Mouse (Mus musculus): Measurements from ENCODE around the gene Tbrg4. TPM values are rescaled to one million over a fixed set of nuclear protein-coding genes. Genes with fewer than 3 reads are reported as not detected.

Gene Tbrg4
- polyA plus RNA-seq, 1 experiment = 9.6 TPM

DNA sequence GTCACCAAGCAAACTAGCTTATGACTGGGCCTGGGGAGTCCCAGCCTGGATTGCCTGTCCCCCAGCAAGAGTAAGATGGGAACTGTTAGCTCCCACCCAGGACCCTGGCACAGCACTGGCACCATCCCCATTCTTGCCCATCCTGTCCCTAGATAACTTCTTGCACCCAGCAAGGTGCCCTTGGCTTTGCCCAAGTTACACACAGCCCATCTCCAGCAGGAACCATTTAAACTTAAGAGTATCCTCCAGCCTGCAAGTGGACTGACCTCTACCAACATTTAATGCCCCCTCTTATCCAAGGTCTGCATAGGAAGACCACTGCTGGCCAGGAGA, 21.3 kb downstream of the Tbrg4 start:
- no peaks in the 10 kb centered on the region for H3K36me3 ChIP-seq (ENCODE audit: control insufficient read depth)
- H3K27me3 ChIP-seq (ENCODE audit: control insufficient read depth) = peaks cover 62% of the 10 kb centered on the region
- H3K4me3 ChIP-seq (replicated peaks) = no peak overlapping the region
- H3K4me1 ChIP-seq (ENCODE audit: control insufficient read depth) = peaks cover 46% of the 10 kb centered on the region
- no peaks in the 10 kb centered on the region; the same call in 1 of the 2 replicates for H3K9me3 ChIP-seq (ENCODE audit: control insufficient read depth, low read length)
- no peak for TF ChIP-seq TAL1 (IDR thresholded peaks at IDR 0.05; ENCODE audit: low read length)
- TF ChIP-seq GATA1 (IDR thresholded peaks at IDR 0.05; ENCODE audit: low read length) = no peak

DNA sequence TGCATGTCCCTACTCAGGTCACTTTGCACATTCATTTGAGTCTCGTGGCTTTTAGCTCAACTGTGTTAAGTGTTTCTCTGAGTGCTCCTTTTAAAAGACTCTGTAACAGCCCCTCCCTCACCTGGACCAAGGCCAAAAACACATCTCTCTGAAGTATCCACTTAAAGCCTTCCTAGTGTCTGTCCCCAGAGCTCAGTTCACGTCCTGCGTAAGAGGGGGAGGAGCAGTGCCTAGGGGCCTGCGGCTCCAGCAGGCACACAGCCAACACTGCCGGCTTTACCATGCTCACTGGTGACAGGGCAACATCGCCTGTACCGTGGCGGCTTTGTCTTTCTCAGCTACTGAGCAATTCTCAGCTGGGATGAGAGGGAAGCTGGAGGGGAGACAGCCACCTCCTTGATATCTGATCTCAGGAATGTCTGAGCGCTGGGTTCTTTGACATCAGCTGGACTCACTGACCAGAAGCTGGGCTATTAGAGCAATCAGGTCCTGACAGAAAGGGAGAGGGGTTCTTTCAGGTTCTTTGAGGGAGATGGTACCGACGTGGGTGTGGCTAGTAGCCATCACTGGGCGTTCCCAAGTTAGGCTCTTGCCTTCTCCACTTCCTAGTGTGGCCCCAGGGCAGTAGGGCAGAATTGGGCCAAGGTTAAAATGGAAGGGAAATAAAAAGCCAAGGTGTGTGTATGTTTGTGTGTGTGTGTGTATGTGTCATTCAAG, 21.8 kb downstream of the Tbrg4 start:
- Histone ChIP-seq H3K36me3 (ENCODE audit: control insufficient read depth) (peaks cover 1% of the 10 kb centered on the region), H3K9me3 (ENCODE audit: control insufficient read depth, low read length) (no peaks in the 10 kb centered on the region; the same call in 1 of the 2 replicates), H3K4me1 (ENCODE audit: control insufficient read depth) (peaks cover 51% of the 10 kb centered on the region), H3K27me3 (ENCODE audit: control insufficient read depth) (peaks cover 62% of the 10 kb centered on the region), H3K4me3 (replicated peaks) (no peak overlapping the region)
- TF ChIP-seq GATA1 (IDR thresholded peaks at IDR 0.05; ENCODE audit: low read length) = no peak
- TF ChIP-seq TAL1 (IDR thresholded peaks at IDR 0.05; ENCODE audit: low read length) = no peak

DNA sequence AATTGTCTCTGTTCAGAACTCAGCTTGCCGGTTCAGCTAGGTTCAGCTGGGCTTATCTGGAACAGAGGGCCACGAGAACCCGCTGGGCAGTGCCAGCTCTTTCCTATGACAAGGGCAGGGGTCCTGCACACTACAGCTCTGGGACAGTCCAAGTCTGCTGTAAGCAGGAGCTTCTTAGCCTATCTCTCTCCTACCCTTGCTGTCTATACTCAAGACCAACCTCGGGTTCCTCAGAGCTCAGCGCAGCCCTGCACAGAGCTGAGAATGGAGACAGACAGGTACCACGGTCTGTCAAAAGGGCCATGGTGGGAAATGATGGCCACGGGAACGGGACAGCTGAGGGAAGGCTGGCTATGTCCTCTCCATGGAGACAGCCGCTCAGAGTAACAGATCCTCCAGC, 22.6 kb downstream of the Tbrg4 start:
- H3K36me3 ChIP-seq (ENCODE audit: control insufficient read depth) = peaks cover 10% of the 10 kb centered on the region
- H3K4me1 ChIP-seq (ENCODE audit: control insufficient read depth) = peaks cover 59% of the 10 kb centered on the region
- H3K9me3 ChIP-seq (ENCODE audit: control insufficient read depth, low read length) = no peaks in the 10 kb centered on the region; the same call in 1 of the 2 replicates
- TF ChIP-seq TAL1 (IDR thresholded peaks at IDR 0.05; ENCODE audit: low read length) (no peak), GATA1 (IDR thresholded peaks at IDR 0.05; ENCODE audit: low read length) (no peak)
- peaks cover 62% of the 10 kb centered on the region for H3K27me3 ChIP-seq (ENCODE audit: control insufficient read depth)
- no peak overlapping the region for H3K4me3 ChIP-seq (replicated peaks)

DNA sequence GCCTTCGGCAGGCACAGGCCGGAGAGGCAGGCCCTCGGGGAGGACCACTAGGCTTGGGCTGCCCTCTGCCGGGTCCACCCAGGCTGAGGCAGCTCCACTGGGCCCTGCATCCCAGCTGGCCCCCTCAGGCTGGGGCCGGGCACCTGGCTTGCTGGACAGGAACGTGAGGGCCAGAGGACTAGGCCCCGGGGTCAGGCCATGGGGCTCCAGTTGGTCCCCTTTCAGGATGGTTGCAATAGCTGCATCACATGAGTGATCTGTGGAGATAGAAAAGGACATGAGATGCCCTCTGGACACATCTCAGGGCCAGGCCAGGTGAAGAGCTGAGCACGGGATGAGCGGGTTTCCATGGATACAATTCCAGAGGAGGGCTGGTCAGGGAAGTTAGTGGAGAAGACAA, 23.2 kb downstream of the Tbrg4 start:
- H3K27me3 ChIP-seq (ENCODE audit: control insufficient read depth) = peaks cover 62% of the 10 kb centered on the region
- peaks cover 15% of the 10 kb centered on the region for H3K36me3 ChIP-seq (ENCODE audit: control insufficient read depth)

DNA sequence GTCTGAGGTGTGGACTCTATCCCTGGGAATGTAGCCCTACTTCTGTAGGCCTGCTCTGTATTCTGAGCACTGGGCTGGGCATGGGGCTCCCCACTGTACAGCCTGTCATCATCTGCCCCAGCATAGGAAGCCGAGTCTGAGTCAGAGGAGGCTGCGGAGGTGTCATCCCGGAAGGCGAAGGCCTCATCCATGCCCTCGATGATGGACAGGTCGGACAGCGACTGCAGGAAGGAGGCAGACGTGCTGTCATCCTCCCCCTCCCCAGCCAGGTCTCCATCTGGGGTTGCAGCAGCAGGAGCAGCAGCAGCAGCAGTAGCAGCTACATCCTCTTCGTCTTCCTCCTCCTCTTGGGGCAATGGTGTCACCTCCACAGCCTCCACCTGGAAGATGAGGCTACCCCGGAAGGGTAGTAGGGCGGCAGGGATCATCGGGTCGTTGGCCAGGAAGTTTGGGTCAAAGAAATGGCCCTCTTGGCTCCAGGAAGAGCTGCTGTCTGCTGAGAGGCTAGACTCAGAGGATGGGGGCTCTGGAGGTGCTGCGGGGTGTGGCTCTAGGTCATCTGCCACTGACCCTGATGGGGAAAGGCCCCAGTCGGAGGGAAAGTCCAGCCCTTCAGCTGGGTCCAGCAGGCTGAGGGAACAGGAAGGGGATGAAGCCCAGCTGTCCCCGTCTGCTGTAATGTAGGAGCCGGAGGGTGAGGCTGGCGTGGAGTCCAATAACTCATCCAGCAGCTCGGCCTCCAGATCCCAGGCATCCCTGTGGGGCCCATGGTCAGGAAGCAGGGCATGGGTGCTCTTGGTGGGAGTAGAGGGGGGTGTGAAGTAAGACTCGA, 24.0 kb downstream of the Tbrg4 start:
- peaks cover 23% of the 10 kb centered on the region for H3K36me3 ChIP-seq (ENCODE audit: control insufficient read depth)
- H3K4me3 ChIP-seq (replicated peaks) = no peak overlapping the region
- TF ChIP-seq TAL1 (IDR thresholded peaks at IDR 0.05; ENCODE audit: low read length) (no peak), GATA1 (IDR thresholded peaks at IDR 0.05; ENCODE audit: low read length) (no peak)
- peaks cover 73% of the 10 kb centered on the region for H3K4me1 ChIP-seq (ENCODE audit: control insufficient read depth)
- peaks cover 54% of the 10 kb centered on the region for H3K27me3 ChIP-seq (ENCODE audit: control insufficient read depth)
- no peaks in the 10 kb centered on the region; the same call in 1 of the 2 replicates for H3K9me3 ChIP-seq (ENCODE audit: control insufficient read depth, low read length)

More for the DNA sequence above, 23.2 kb downstream of the Tbrg4 start:
- Histone ChIP-seq H3K4me3 (replicated peaks) (no peak overlapping the region), H3K9me3 (ENCODE audit: control insufficient read depth, low read length) (no peaks in the 10 kb centered on the region; the same call in 1 of the 2 replicates), H3K4me1 (ENCODE audit: control insufficient read depth) (peaks cover 65% of the 10 kb centered on the region)
- TF ChIP-seq GATA1 (IDR thresholded peaks at IDR 0.05; ENCODE audit: low read length) (no peak), TAL1 (IDR thresholded peaks at IDR 0.05; ENCODE audit: low read length) (no peak)

DNA sequence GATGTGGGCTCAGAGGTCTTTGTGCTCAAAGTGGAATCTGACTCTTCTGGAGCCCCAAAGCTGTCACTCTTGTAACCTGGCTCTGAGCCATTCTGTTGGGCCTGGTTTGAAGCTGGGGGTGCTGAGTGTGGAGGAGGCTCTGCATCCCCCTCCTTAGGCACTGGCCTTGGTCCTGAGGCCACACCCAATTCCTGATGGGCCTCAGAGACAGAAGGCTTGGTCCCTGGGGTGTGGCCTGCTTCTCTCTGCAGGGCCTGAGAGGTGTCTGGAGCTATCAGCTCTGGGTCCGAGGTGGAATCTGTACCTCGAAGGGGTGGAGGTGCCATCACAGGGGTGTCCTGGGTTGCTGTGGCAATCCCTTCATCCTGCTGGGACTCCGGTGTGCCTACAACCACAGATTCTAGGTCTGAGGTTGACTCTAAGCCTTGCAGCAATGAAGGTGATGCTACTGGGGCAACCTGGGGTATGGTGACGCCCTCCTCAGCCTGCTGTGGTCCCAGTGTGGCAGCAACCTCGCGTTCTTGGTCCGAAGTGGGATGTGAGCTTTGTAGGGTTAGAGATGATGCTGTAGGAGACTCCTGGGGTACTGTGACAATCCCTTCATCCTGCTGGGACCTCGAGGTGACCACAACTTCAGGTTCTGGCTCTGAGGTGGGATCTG, 25.5 kb downstream of the Tbrg4 start:
- Histone ChIP-seq H3K4me3 (replicated peaks) (peak overlapping the region; percentile 55), H3K27me3 (ENCODE audit: control insufficient read depth) (peaks cover 39% of the 10 kb centered on the region), H3K36me3 (ENCODE audit: control insufficient read depth) (peaks cover 38% of the 10 kb centered on the region), H3K4me1 (ENCODE audit: control insufficient read depth) (peaks cover 82% of the 10 kb centered on the region), H3K9me3 (ENCODE audit: control insufficient read depth, low read length) (no peaks in the 10 kb centered on the region; the same call in 1 of the 2 replicates)
- TF ChIP-seq TAL1 (IDR thresholded peaks at IDR 0.05; ENCODE audit: low read length) (no peak), GATA1 (IDR thresholded peaks at IDR 0.05; ENCODE audit: low read length) (no peak)

DNA sequence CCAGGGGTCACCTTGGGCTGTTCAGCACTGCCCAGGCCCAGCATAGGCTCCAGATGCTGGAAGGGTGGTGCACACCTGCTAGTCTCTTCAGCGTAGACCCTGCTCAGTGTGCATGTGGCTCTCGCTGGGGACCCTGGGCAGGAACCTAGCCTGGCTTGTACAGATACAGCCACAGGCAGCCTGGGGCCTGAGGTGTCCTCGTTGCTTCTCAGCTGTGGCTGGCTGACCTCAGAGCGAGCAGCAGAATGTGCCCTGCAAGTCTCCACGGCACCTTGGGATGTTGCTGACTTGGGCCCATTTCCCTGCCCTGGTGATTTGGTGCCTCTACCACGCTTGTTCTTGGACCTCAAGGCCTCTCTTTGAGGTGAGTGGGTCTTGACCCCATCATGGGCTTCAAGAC, 26.0 kb downstream of the Tbrg4 start:
- no peak for TF ChIP-seq TAL1 (IDR thresholded peaks at IDR 0.05; ENCODE audit: low read length)
- TF ChIP-seq GATA1 (IDR thresholded peaks at IDR 0.05; ENCODE audit: low read length) = no peak
- Histone ChIP-seq H3K9me3 (ENCODE audit: control insufficient read depth, low read length) (no peaks in the 10 kb centered on the region), H3K36me3 (ENCODE audit: control insufficient read depth) (peaks cover 43% of the 10 kb centered on the region), H3K4me3 (replicated peaks) (peak overlapping the region; percentile 55), H3K27me3 (ENCODE audit: control insufficient read depth) (peaks cover 34% of the 10 kb centered on the region), H3K4me1 (ENCODE audit: control insufficient read depth) (peaks cover 82% of the 10 kb centered on the region)

DNA sequence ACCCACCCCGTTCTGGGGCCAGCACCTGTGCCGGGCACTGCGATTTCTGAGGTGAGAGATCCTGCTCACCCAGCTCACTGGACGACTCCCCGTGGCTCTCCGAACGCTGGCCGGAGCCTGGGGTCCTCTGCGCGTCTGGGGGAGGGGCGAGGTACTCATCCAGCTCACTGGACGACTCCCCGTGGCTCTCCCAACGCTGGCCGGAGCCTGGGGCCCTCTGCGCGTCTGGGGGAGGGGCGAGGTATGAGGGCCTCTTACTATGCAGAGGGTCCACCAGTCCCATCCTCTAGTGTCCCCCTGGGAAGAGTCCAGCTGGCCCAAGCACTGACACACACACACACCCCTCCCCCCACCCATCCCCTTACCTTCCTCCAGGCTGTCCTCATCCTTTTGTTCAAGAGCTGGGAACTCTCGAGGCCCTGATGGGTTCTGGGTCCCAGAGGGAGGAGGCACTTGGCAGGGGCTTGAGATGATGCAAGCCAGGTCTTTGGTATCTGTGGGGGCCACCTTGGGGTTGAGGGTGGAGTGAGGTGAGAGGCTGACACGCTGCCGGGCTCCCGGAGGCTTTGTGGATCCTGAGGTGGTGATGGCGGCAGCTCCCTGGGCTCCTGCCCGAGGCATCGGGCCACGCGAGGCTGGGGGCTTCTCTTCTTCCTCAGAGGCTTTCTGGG, 26.7 kb downstream of the Tbrg4 start:
- Histone ChIP-seq H3K36me3 (ENCODE audit: control insufficient read depth) (peaks cover 48% of the 10 kb centered on the region), H3K4me3 (replicated peaks) (peak overlapping the region; percentile 55), H3K9me3 (ENCODE audit: control insufficient read depth, low read length) (no peaks in the 10 kb centered on the region), H3K27me3 (ENCODE audit: control insufficient read depth) (peaks cover 27% of the 10 kb centered on the region), H3K4me1 (ENCODE audit: control insufficient read depth) (peaks cover 80% of the 10 kb centered on the region)
- TF ChIP-seq GATA1 (IDR thresholded peaks at IDR 0.05; ENCODE audit: low read length) (no peak), TAL1 (IDR thresholded peaks at IDR 0.05; ENCODE audit: low read length) (no peak)

Data from erythroblast, embryonic 14.5 days (primary cell).